Mouse (Mus musculus) ovary, postnatal 36 days (tissue): ENCODE results near the gene Ttyh1.

Experiments used
- DNase-seq: peaks from one replicate; pipeline ENCODE4 v3.0.0; 2022; ENCODE audit warnings: low spot score, mixed read lengths

Ttyh1 gene

GRCm38 (mm10) chr7:4123732-4124131 lies 4.5 kb downstream of the Ttyh1 start:
- DNase-seq, result peak; percentile 53

- no peak for DNase-seq
Measured at GRCm38 (mm10) chr7:4124315-4124759, 5.1 kb downstream of the Ttyh1 start.

GRCm38 (mm10) chr7:4124856-4125255 lies 5.6 kb downstream of the Ttyh1 start:
- DNase-seq, result no peak

- DNase-seq, result no peak
Measured at GRCm38 (mm10) chr7:4125306-4125705, 6.1 kb downstream of the Ttyh1 start.

GRCm38 (mm10) chr7:4126992-4127785 lies 8.0 kb downstream of the Ttyh1 start:
- no peak for DNase-seq

GRCm38 (mm10) chr7:4127894-4128293 lies 8.7 kb downstream of the Ttyh1 start:
- no peak for DNase-seq

- DNase-seq, result no peak
Measured at GRCm38 (mm10) chr7:4128860-4129259, 9.7 kb downstream of the Ttyh1 start.

- DNase-seq, result peak; percentile 76
Measured at GRCm38 (mm10) chr7:4130686-4131452, 11.7 kb downstream of the Ttyh1 start.

GRCm38 (mm10) chr7:4131964-4132363 lies 12.8 kb downstream of the Ttyh1 start:
- no peak for DNase-seq

- no peak for DNase-seq
Measured at GRCm38 (mm10) chr7:4132581-4132980, 13.4 kb downstream of the Ttyh1 start.

- no peak for DNase-seq
Measured at GRCm38 (mm10) chr7:4132998-4133397, 13.8 kb downstream of the Ttyh1 start.

- no peak for DNase-seq
Measured at GRCm38 (mm10) chr7:4134911-4135310, 15.7 kb downstream of the Ttyh1 start.

- DNase-seq, result no peak
Measured at GRCm38 (mm10) chr7:4136404-4136770, 17.2 kb downstream of the Ttyh1 start.

GRCm38 (mm10) chr7:4136771-4137531 lies 17.7 kb downstream of the Ttyh1 start, which contains the start of gene Leng8:
Leng8 (plus strand) TSS chr7:4137039.
- peak; percentile 98 for DNase-seq

- DNase-seq, result no peak
Measured at GRCm38 (mm10) chr7:4137746-4138145, 18.5 kb downstream of the Ttyh1 start.

- no peak for DNase-seq
Measured at GRCm38 (mm10) chr7:4138181-4138580, 19.0 kb downstream of the Ttyh1 start.

GRCm38 (mm10) chr7:4138671-4139070 lies 19.5 kb downstream of the Ttyh1 start:
- DNase-seq, result no peak

GRCm38 (mm10) chr7:4139391-4139790 lies 20.2 kb downstream of the Ttyh1 start:
- DNase-seq, result no peak

GRCm38 (mm10) chr7:4141648-4142325 lies 22.6 kb downstream of the Ttyh1 start:
- no peak for DNase-seq

- DNase-seq, result no peak
Measured at GRCm38 (mm10) chr7:4142796-4143445, 23.7 kb downstream of the Ttyh1 start.

- no peak for DNase-seq
Measured at GRCm38 (mm10) chr7:4143506-4143905, 24.3 kb downstream of the Ttyh1 start.
